7 mouse cellular contexts compared by ENCODE assay signal in genomic region chr11:72796773-72797338, GRCm38 (mm10). TPM values are rescaled to one million over a fixed set of nuclear protein-coding genes. Genes with fewer than 3 reads are reported as not detected.
DNase-seq lines count a peak whose midpoint lies in the region; ATAC-seq and TF ChIP-seq lines count a peak whose summit lies in the region.

No protein-coding gene starts in this region.

- WGBS in lung, embryonic 15.5 days, result 11% methylated on average over 10 of the region's 10 CpGs
- WGBS in embryonic facial prominence, embryonic 12.5 days, result 19% methylated on average over 10 of the region's 10 CpGs
- 7% methylated on average over 10 of the region's 10 CpGs for WGBS in intestine, postnatal 0 days
- WGBS in small intestine, adult 2 months, result 6% methylated on average over 10 of the region's 10 CpGs

- H3K4me1 ChIP-seq in lung, embryonic 15.5 days, result peaks cover 15% of the 10 kb centered on the region
- no peaks in the 10 kb centered on the region for H3K4me1 ChIP-seq in embryonic facial prominence, embryonic 12.5 days
- H3K4me1 ChIP-seq in intestine, postnatal 0 days (replicated peaks; ENCODE audit: control insufficient read depth, insufficient read depth, low read length), result 0 out of 2 replicates have a peak, but pooled peaks cover 3% of the 10 kb centered on the region
- H3K4me1 ChIP-seq in small intestine, adult 2 months (ENCODE audit: control insufficient read depth, insufficient read depth, insufficient read length, low read length), result peaks cover 13% of the 10 kb centered on the region; the same call in 1 of the 2 replicates

- no peak for TF ChIP-seq CTCF in intestine, postnatal 0 days (IDR thresholded peaks at IDR 0.05; ENCODE audit: low read depth)
- no peak for TF ChIP-seq CTCF in small intestine, adult 2 months (IDR thresholded peaks at IDR 0.05; ENCODE audit: extremely low read depth, insufficient read length, insufficient replicate concordance, low read depth, low read length)

- H3K27ac ChIP-seq in lung, embryonic 15.5 days, result no peak overlapping the region
- H3K27ac ChIP-seq in embryonic facial prominence, embryonic 12.5 days, result no peak overlapping the region
- peak overlapping the region; percentile 94 for H3K27ac ChIP-seq in intestine, postnatal 0 days (ENCODE audit: low read depth, low read length)
- peak overlapping the region; percentile 81 for H3K27ac ChIP-seq in small intestine, adult 2 months (ENCODE audit: insufficient read depth, low read depth, low read length)

- ATAC-seq in lung, embryonic 15.5 days (ENCODE audit: borderline replicate concordance, extremely low read depth, low FRiP score, low TSS enrichment), result no peak
- no peak for ATAC-seq in embryonic facial prominence, embryonic 12.5 days (ENCODE audit: insufficient number of reproducible peaks, insufficient read depth, low FRiP score, low TSS enrichment)
- ATAC-seq in intestine, postnatal 0 days, result no peak
- no peak; the same call in 1 of the 2 replicates for ATAC-seq in erythroid progenitor cell, adult 5-6 weeks (replicated peaks; ENCODE audit: low FRiP score, poor library complexity, severe bottlenecking)

- H3K36me3 ChIP-seq in lung, embryonic 15.5 days, result no peaks in the 10 kb centered on the region
- H3K36me3 ChIP-seq in embryonic facial prominence, embryonic 12.5 days, result no peaks in the 10 kb centered on the region
- no peaks in the 10 kb centered on the region for H3K36me3 ChIP-seq in intestine, postnatal 0 days (ENCODE audit: control insufficient read depth, insufficient read depth)
- H3K36me3 ChIP-seq in small intestine, adult 2 months (ENCODE audit: control insufficient read depth, insufficient read depth, low read length), result no peaks in the 10 kb centered on the region

- peak overlapping the region; percentile 73 for H3K4me2 ChIP-seq in lung, embryonic 15.5 days
- peak overlapping the region; percentile 89 for H3K4me2 ChIP-seq in embryonic facial prominence, embryonic 12.5 days (replicated peaks)
- H3K4me2 ChIP-seq in intestine, postnatal 0 days (replicated peaks; ENCODE audit: low read depth), result peak overlapping the region; percentile 83

- H3K9ac ChIP-seq in lung, embryonic 15.5 days, result peak overlapping the region; percentile 88
- peak overlapping the region; percentile 88 for H3K9ac ChIP-seq in embryonic facial prominence, embryonic 12.5 days
- peak overlapping the region; percentile 94 for H3K9ac ChIP-seq in intestine, postnatal 0 days (ENCODE audit: low read depth, low read length)

- no peaks in the 10 kb centered on the region for H3K27me3 ChIP-seq in lung, embryonic 15.5 days
- no peaks in the 10 kb centered on the region for H3K27me3 ChIP-seq in embryonic facial prominence, embryonic 12.5 days
- H3K27me3 ChIP-seq in intestine, postnatal 0 days (replicated peaks; ENCODE audit: control insufficient read depth, insufficient read depth, low read length), result no peaks in the 10 kb centered on the region
- no peaks in the 10 kb centered on the region for H3K27me3 ChIP-seq in small intestine, adult 2 months (ENCODE audit: control insufficient read depth, insufficient read depth, low read length)

- H3K4me3 ChIP-seq in lung, embryonic 15.5 days, result peak overlapping the region; percentile 92
- peak overlapping the region; percentile 91 for H3K4me3 ChIP-seq in embryonic facial prominence, embryonic 12.5 days
- H3K4me3 ChIP-seq in intestine, postnatal 0 days (ENCODE audit: low read depth, low read length), result peak overlapping the region; percentile 98
- peak overlapping the region; percentile 85 for H3K4me3 ChIP-seq in small intestine, adult 2 months (ENCODE audit: low read depth, low read length)

- DNase-seq in lung, postnatal 10 days, result no peak
- no peak for DNase-seq in urinary bladder, postnatal 10 days (ENCODE audit: low spot score)

- no peaks in the 10 kb centered on the region for H3K9me3 ChIP-seq in lung, embryonic 15.5 days
- H3K9me3 ChIP-seq in embryonic facial prominence, embryonic 12.5 days, result no peaks in the 10 kb centered on the region
- H3K9me3 ChIP-seq in intestine, postnatal 0 days (ENCODE audit: control insufficient read depth), result no peaks in the 10 kb centered on the region

- TF ChIP-seq POLR2A in small intestine, adult 2 months (IDR thresholded peaks at IDR 0.05; ENCODE audit: low read depth, low read length), result no peak

RNA-seq across cellular contexts. Expression of gene Zzef1, which starts 0.8 kb away (rescaled TPM):
- polyA plus RNA-seq in lung, embryonic 15.5 days (2015; fragmentation: Nextera tagmentation; extraction: Ambion mirVana), result 7.8 and 9.3 TPM in 2 replicates
- polyA plus RNA-seq in embryonic facial prominence, embryonic 12.5 days (2016; fragmentation: Nextera tagmentation; extraction: Ambion mirVana), result 9.8 and 10.5 TPM in 2 replicates
- 13.9 and 17.6 TPM in 2 replicates for polyA plus RNA-seq in intestine, postnatal 0 days (2015; fragmentation: Nextera tagmentation; extraction: Ambion mirVana)
- 36.2 and 104 TPM in 2 replicates for polyA plus RNA-seq in small intestine, adult 2 months (2012; rRNA removed)
- 31.7 and 35.2 TPM in 2 replicates for total RNA-seq in erythroid progenitor cell, adult 5-6 weeks (2015; ENCODE audit: low replicate concordance)
- 35.3 and 54.3 TPM in 2 replicates for total RNA-seq in erythroid progenitor cell, adult 5-6 weeks (2017; ENCODE audit: low replicate concordance)

RNA-seq across cellular contexts. Expression of gene Cyb5d2, which starts 0.9 kb away (rescaled TPM):
- polyA plus RNA-seq in lung, embryonic 15.5 days (2015; fragmentation: Nextera tagmentation; extraction: Ambion mirVana), result 4.9 and 6.3 TPM in 2 replicates
- 4.7 and 5.2 TPM in 2 replicates for polyA plus RNA-seq in embryonic facial prominence, embryonic 12.5 days (2016; fragmentation: Nextera tagmentation; extraction: Ambion mirVana)
- 3.1 and 4.0 TPM in 2 replicates for polyA plus RNA-seq in intestine, postnatal 0 days (2015; fragmentation: Nextera tagmentation; extraction: Ambion mirVana)
- polyA plus RNA-seq in small intestine, adult 2 months (2012; rRNA removed), result 2.1 and 5.5 TPM in 2 replicates
- 2.5 and 14.8 TPM in 2 replicates for total RNA-seq in erythroid progenitor cell, adult 5-6 weeks (2015; ENCODE audit: low replicate concordance)
- 10.7 and 22.6 TPM in 2 replicates for total RNA-seq in erythroid progenitor cell, adult 5-6 weeks (2017; ENCODE audit: low replicate concordance)

Comparison
In these comparisons a context has a peak if more than half of its experiments do, and no peak if none do; other contexts are left out.
1. H3K27ac ChIP-seq: peak in intestine, postnatal 0 days (single experiment) and small intestine, adult 2 months (single experiment); none in lung, embryonic 15.5 days (single experiment) and embryonic facial prominence, embryonic 12.5 days (single experiment).
2. Peak in every context shown above with its lines, with median percentiles within 50 percentile points of each other: H3K4me2 ChIP-seq, H3K4me3 ChIP-seq and H3K9ac ChIP-seq.